Mouse (Mus musculus) E14TG2a.4 (cell line): ENCODE measurements around the gene Nudcd2.
A peak's percentile ranks its signal among the peaks of the same experiment; 100 is the strongest.
"Not testable (repeated sequence)": the region's sequence is repeated elsewhere in the genome, so short reads cannot be mapped to it uniquely, and the experiment has no call there.

ENCODE experiments used
- H3K27me3 ChIP-seq: 2 replicates; pipeline ENCODE4 v1.6.1; 2014; ENCODE audit warnings: low read length, control low read depth; ENCODE audit not compliant: insufficient read depth
- H3K36me3 ChIP-seq: 2 replicates; pipeline ENCODE4 v1.6.1; 2014; ENCODE audit warnings: low read length, control low read depth; ENCODE audit not compliant: insufficient read depth
- H3K4me1 ChIP-seq: replicated peaks from 2 replicates; pipeline ENCODE4 v1.6.1; 2014; ENCODE audit warnings: low read depth, low read length, control low read depth
- H3K4me3 ChIP-seq: replicated peaks from 2 replicates; pipeline ENCODE4 v1.5.1; 2014; ENCODE audit warnings: mild to moderate bottlenecking, low read length
- H3K9me3 ChIP-seq: 2 replicates; pipeline ENCODE4 v1.6.1; 2014; ENCODE audit warnings: low read length, control low read depth
- CTCF ChIP-seq: conservative IDR thresholded peaks from 2 replicates; pipeline ENCODE4 v1.5.1; 2014; ENCODE audit warnings: low read length
- NANOG ChIP-seq: IDR thresholded peaks from 2 replicates; pipeline ENCODE4 v1.6.1; 2014; ENCODE audit warnings: borderline replicate concordance, low read length, mixed read lengths
- POU5F1 ChIP-seq: IDR thresholded peaks from 2 replicates; pipeline ENCODE4 v1.6.1; 2014; ENCODE audit warnings: low read length, borderline replicate concordance

The Nudcd2 gene

GRCm38 (mm10) chr11:40733339-40734174 is at the start of gene Nudcd2, which contains the start of gene Hmmr:
Gene Nudcd2, plus strand, starts transcription at chr11:40733667.
Gene Hmmr, minus strand, starts transcription at chr11:40733422.
- peaks cover 56% of the 10 kb centered on the region for H3K4me1 ChIP-seq
- peak within 1 kb of the TSS; percentile 96 for H3K4me3 ChIP-seq
- no peaks in the 10 kb centered on the region for H3K27me3 ChIP-seq
- no peak; the same call in 1 of the 2 replicates for TF ChIP-seq NANOG
- TF ChIP-seq POU5F1, result no peak
- no peak for TF ChIP-seq CTCF
- peaks cover 72% of the 10 kb centered on the region for H3K36me3 ChIP-seq
- no peaks in the 10 kb centered on the region for H3K9me3 ChIP-seq

GRCm38 (mm10) chr11:40690444-40691127 is 42.9 kb upstream of the Nudcd2 start:
- peaks cover 60% of the 10 kb centered on the region for H3K4me1 ChIP-seq
- H3K4me3 ChIP-seq, result peak overlapping the region; percentile 93
- no peaks in the 10 kb centered on the region for H3K9me3 ChIP-seq
- H3K27me3 ChIP-seq, result no peaks in the 10 kb centered on the region
- TF ChIP-seq CTCF, result no peak
- no peak for TF ChIP-seq NANOG
- TF ChIP-seq POU5F1, result no peak
- peaks cover 46% of the 10 kb centered on the region for H3K36me3 ChIP-seq

GRCm38 (mm10) chr11:40692101-40692509 is 41.4 kb upstream of the Nudcd2 start:
- Histone ChIP-seq H3K27me3 (no peaks in the 10 kb centered on the region), H3K36me3 (peaks cover 31% of the 10 kb centered on the region), H3K4me1 (peaks cover 46% of the 10 kb centered on the region), H3K4me3 (peak overlapping the region; percentile 93), H3K9me3 (no peaks in the 10 kb centered on the region)
- TF ChIP-seq CTCF (no peak), NANOG (no peak), POU5F1 (no peak)

GRCm38 (mm10) chr11:40692511-40693365 is 40.7 kb upstream of the Nudcd2 start:
- H3K4me3 ChIP-seq, result peak overlapping the region; percentile 93
- no peaks in the 10 kb centered on the region for H3K27me3 ChIP-seq
- H3K4me1 ChIP-seq, result peaks cover 41% of the 10 kb centered on the region
- H3K36me3 ChIP-seq, result peaks cover 25% of the 10 kb centered on the region
- H3K9me3 ChIP-seq, result no peaks in the 10 kb centered on the region
- TF ChIP-seq CTCF, result no peak

- H3K9me3 ChIP-seq, result no peaks in the 10 kb centered on the region
- H3K36me3 ChIP-seq, result peaks cover 22% of the 10 kb centered on the region
- peaks cover 38% of the 10 kb centered on the region for H3K4me1 ChIP-seq
- TF ChIP-seq NANOG, result no peak
- TF ChIP-seq CTCF, result no peak
- no peak for TF ChIP-seq POU5F1
- H3K27me3 ChIP-seq, result no peaks in the 10 kb centered on the region
- peak overlapping the region; percentile 93 for H3K4me3 ChIP-seq
Measured at GRCm38 (mm10) chr11:40693366-40693951, 40.0 kb upstream of the Nudcd2 start.

GRCm38 (mm10) chr11:40694311-40695087 is 39.0 kb upstream of the Nudcd2 start:
- Histone ChIP-seq H3K4me1 (peaks cover 30% of the 10 kb centered on the region), H3K27me3 (no peaks in the 10 kb centered on the region), H3K9me3 (peaks cover 9% of the 10 kb centered on the region), H3K36me3 (peaks cover 20% of the 10 kb centered on the region), H3K4me3 (peak overlapping the region; percentile 93)
- TF ChIP-seq POU5F1 (0 out of 2 replicates have a peak, but pooled peaks have one; percentile 37), NANOG (no peak)

GRCm38 (mm10) chr11:40695103-40695502 is 38.4 kb upstream of the Nudcd2 start, which contains the start of gene Mat2b:
Gene Mat2b, minus strand, starts transcription at chr11:40695203.
- no peak for TF ChIP-seq POU5F1
- TF ChIP-seq CTCF, result no peak
- no peak for TF ChIP-seq NANOG
- peaks cover 15% of the 10 kb centered on the region for H3K9me3 ChIP-seq
- peak within 1 kb of the TSS; percentile 93 for H3K4me3 ChIP-seq
- peaks cover 17% of the 10 kb centered on the region for H3K36me3 ChIP-seq
- no peaks in the 10 kb centered on the region for H3K27me3 ChIP-seq
- H3K4me1 ChIP-seq, result peaks cover 24% of the 10 kb centered on the region

- peaks cover 97% of the 10 kb centered on the region for H3K36me3 ChIP-seq
- not testable (repeated sequence) for H3K4me1 ChIP-seq, H3K9me3 ChIP-seq, H3K27me3 ChIP-seq, H3K4me3 ChIP-seq
Measured at GRCm38 (mm10) chr11:40709899-40710298, 23.6 kb upstream of the Nudcd2 start.
